Mouse (Mus musculus) E14TG2a.4 (cell line): Measurements from ENCODE around the gene Pdzd7.

Experiments
- H3K27me3 ChIP-seq: 2 replicates; pipeline ENCODE4 v1.6.1; 2014; ENCODE audit warnings: low read length, control low read depth; ENCODE audit not compliant: insufficient read depth
- H3K36me3 ChIP-seq: 2 replicates; pipeline ENCODE4 v1.6.1; 2014; ENCODE audit warnings: low read length, control low read depth; ENCODE audit not compliant: insufficient read depth
- H3K4me1 ChIP-seq: replicated peaks from 2 replicates; pipeline ENCODE4 v1.6.1; 2014; ENCODE audit warnings: low read depth, low read length, control low read depth
- H3K4me3 ChIP-seq: replicated peaks from 2 replicates; pipeline ENCODE4 v1.5.1; 2014; ENCODE audit warnings: mild to moderate bottlenecking, low read length
- H3K9me3 ChIP-seq: 2 replicates; pipeline ENCODE4 v1.6.1; 2014; ENCODE audit warnings: low read length, control low read depth
- CTCF ChIP-seq: conservative IDR thresholded peaks from 2 replicates; pipeline ENCODE4 v1.5.1; 2014; ENCODE audit warnings: low read length
- NANOG ChIP-seq: IDR thresholded peaks from 2 replicates; pipeline ENCODE4 v1.6.1; 2014; ENCODE audit warnings: borderline replicate concordance, low read length, mixed read lengths
- POU5F1 ChIP-seq: IDR thresholded peaks from 2 replicates; pipeline ENCODE4 v1.6.1; 2014; ENCODE audit warnings: low read length, borderline replicate concordance

The Pdzd7 gene

GRCm38 (mm10) chr19:45045651-45046050, at the start of gene Pdzd7:
Pdzd7 (minus strand) TSS chr19:45045717.
- H3K36me3 ChIP-seq, result no peaks in the 10 kb centered on the region
- peaks cover 69% of the 10 kb centered on the region for H3K4me1 ChIP-seq
- TF ChIP-seq CTCF, result no peak
- no peak for TF ChIP-seq POU5F1
- no peak for TF ChIP-seq NANOG
- peak within 1 kb of the TSS; percentile 74 for H3K4me3 ChIP-seq
- peaks cover 96% of the 10 kb centered on the region for H3K27me3 ChIP-seq
- H3K9me3 ChIP-seq, result no peaks in the 10 kb centered on the region

GRCm38 (mm10) chr19:45081841-45082550, 36.5 kb upstream of the Pdzd7 start:
- TF ChIP-seq CTCF, result peak; percentile 67
- TF ChIP-seq NANOG, result no peak
- Histone ChIP-seq H3K36me3 (no peaks in the 10 kb centered on the region), H3K4me3 (no peak overlapping the region), H3K9me3 (0 out of 2 replicates have a peak, but pooled peaks cover 3% of the 10 kb centered on the region), H3K27me3 (peaks cover 62% of the 10 kb centered on the region), H3K4me1 (peaks cover 74% of the 10 kb centered on the region)

GRCm38 (mm10) chr19:45081279-45081678, 35.8 kb upstream of the Pdzd7 start:
- no peaks in the 10 kb centered on the region for H3K36me3 ChIP-seq
- H3K4me1 ChIP-seq, result peaks cover 73% of the 10 kb centered on the region
- H3K27me3 ChIP-seq, result peaks cover 62% of the 10 kb centered on the region
- TF ChIP-seq NANOG, result no peak
- peak; percentile 99 for TF ChIP-seq CTCF
- TF ChIP-seq POU5F1, result no peak
- peak overlapping the region; percentile 69 for H3K4me3 ChIP-seq
- H3K9me3 ChIP-seq, result 0 out of 2 replicates have a peak, but pooled peaks cover 3% of the 10 kb centered on the region

GRCm38 (mm10) chr19:45080711-45081110, 35.2 kb upstream of the Pdzd7 start:
- no peaks in the 10 kb centered on the region for H3K36me3 ChIP-seq
- TF ChIP-seq POU5F1 (no peak), CTCF (no peak), NANOG (no peak)
- H3K4me3 ChIP-seq, result peak overlapping the region; percentile 69
- H3K9me3 ChIP-seq, result 0 out of 2 replicates have a peak, but pooled peaks cover 3% of the 10 kb centered on the region
- H3K4me1 ChIP-seq, result peaks cover 72% of the 10 kb centered on the region
- H3K27me3 ChIP-seq, result peaks cover 63% of the 10 kb centered on the region

DNA sequence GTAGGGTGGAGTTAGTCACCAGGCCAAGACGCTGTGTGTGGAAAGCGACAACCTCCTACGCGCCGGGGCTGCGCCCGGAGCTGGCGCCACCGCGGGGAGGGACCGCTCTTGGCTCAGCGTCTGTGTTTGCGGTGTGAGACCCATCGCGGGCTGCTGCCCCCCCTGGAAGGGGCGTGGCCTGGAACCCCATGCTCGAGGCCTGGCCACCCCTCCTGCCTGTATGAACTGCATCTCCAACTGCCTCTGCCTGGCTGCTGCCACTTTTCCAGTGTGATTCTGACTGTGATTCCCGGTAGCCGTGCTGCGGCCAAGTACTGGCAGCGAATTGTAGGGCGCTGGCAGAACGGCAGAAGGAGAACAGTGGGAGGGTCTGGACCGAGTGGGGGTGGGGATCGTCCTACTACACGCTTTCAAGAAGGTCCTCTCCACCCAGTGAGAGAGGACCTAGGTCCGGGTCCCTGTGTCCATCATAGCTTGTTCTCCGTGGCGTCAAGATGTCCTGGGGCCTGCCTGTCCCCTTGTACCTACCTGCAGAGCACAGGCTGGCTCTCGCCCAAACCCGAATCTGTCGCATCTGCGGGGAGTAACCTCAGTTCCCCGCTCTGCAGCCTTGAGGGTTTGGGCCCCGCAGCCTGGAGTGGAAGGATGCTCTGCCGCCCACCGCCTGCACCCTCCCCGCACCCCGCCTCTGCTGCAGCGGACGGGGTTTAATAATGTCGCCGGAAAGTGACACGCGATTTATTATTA, 34.4 kb upstream of the Pdzd7 start:
- Histone ChIP-seq H3K4me3 (peak overlapping the region; percentile 69), H3K4me1 (peaks cover 70% of the 10 kb centered on the region), H3K36me3 (no peaks in the 10 kb centered on the region), H3K9me3 (0 out of 2 replicates have a peak, but pooled peaks cover 3% of the 10 kb centered on the region), H3K27me3 (peaks cover 66% of the 10 kb centered on the region)
- TF ChIP-seq CTCF, result no peak
- TF ChIP-seq POU5F1, result no peak
- TF ChIP-seq NANOG, result no peak

DNA sequence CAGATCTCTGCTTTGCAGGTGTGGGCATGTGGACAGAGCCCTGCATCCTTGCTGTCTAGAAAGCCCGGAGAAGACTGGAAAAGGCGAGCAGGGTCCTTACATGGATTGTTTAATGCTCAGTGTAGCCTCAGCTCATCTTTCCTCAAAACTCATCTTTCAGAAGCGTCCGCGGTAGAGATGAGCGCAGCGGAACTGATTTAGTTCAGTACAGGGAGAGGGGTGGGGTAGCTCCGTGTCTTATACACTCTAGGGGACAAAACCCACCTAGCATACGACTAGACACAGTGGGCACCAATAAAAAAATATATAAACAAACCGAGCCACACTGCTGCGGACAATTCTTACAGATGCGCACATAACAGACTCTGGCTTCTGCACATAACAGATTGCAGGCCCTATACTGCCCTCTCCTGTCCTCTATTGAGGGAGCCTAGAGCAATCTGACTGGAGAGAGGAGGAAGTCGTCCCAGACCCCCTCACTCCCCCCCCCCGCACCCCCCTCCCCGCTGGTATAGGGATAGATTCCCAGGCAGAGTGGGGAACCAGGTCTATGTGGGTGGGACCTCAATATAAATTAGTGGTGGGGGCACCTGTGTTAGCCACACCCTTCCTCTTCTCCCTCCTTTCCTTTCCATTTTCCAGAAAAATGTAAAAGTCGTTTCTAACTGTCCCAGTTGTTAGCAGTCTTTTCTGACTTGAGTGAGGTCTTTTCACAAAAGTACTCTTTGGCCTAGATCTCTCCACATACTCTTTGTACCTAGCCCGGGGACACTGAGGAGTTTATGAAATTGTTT, 33.7 kb upstream of the Pdzd7 start:
- H3K4me1 ChIP-seq, result peaks cover 69% of the 10 kb centered on the region
- H3K9me3 ChIP-seq, result 0 out of 2 replicates have a peak, but pooled peaks cover 3% of the 10 kb centered on the region
- TF ChIP-seq POU5F1 (no peak), CTCF (no peak), NANOG (no peak)
- peaks cover 65% of the 10 kb centered on the region for H3K27me3 ChIP-seq
- no peaks in the 10 kb centered on the region for H3K36me3 ChIP-seq
- H3K4me3 ChIP-seq, result peak overlapping the region; percentile 69

GRCm38 (mm10) chr19:45077742-45078645, 32.5 kb upstream of the Pdzd7 start:
- Histone ChIP-seq H3K4me1 (peaks cover 71% of the 10 kb centered on the region), H3K27me3 (peaks cover 60% of the 10 kb centered on the region), H3K4me3 (no peak overlapping the region; the same call in 1 of the 2 replicates), H3K9me3 (0 out of 2 replicates have a peak, but pooled peaks cover 3% of the 10 kb centered on the region), H3K36me3 (no peaks in the 10 kb centered on the region)
- no peak for TF ChIP-seq NANOG
- TF ChIP-seq POU5F1, result no peak
